Mouse (Mus musculus) CH12.LX (cell line): Measurements from ENCODE around the gene Scn4b.

ENCODE experiments used
- CTCF ChIP-seq, 2 experiments: IDR thresholded peaks in 1 of 2; conservative IDR thresholded peaks in 1 of 2; 2 replicates each; pipeline ENCODE4 v1.5.1; 2011 to 2012; ENCODE audit warnings: low read depth in 2 of 2, low read length in 2 of 2, improper control_type of control experiment in 1 of 2, inconsistent platforms in 1 of 2, mild to moderate bottlenecking in 1 of 2, moderate library complexity in 1 of 2
- E2F4 ChIP-seq: IDR thresholded peaks from 2 replicates; pipeline ENCODE4 v1.6.1; 2011; ENCODE audit warnings: low read depth, low read length, improper control_type of control experiment; ENCODE audit not compliant: insufficient replicate concordance
- ELF1 ChIP-seq: IDR thresholded peaks from 2 replicates; pipeline ENCODE4 v1.6.1; 2014; ENCODE audit warnings: low read depth, mild to moderate bottlenecking, inconsistent platforms, low read length, improper control_type of control experiment
- EP300 ChIP-seq: IDR thresholded peaks from 2 replicates; pipeline ENCODE4 v1.6.1; 2011; ENCODE audit warnings: low read length, improper control_type of control experiment
- GABPA ChIP-seq: IDR thresholded peaks from 2 replicates; pipeline ENCODE4 v1.6.1; 2012; ENCODE audit warnings: low read depth, low read length, improper control_type of control experiment, inconsistent platforms; ENCODE audit not compliant: insufficient replicate concordance
- KAT2A ChIP-seq: IDR thresholded peaks from 2 replicates; pipeline ENCODE4 v1.6.1; 2012; ENCODE audit warnings: low read length, improper control_type of control experiment, inconsistent platforms; ENCODE audit not compliant: insufficient replicate concordance
- MAX ChIP-seq: IDR thresholded peaks from 2 replicates; pipeline ENCODE4 v1.6.1; 2011; ENCODE audit warnings: low read length, improper control_type of control experiment
- MXI1 ChIP-seq: IDR thresholded peaks from 2 replicates; pipeline ENCODE4 v1.6.1; 2011; ENCODE audit warnings: mild to moderate bottlenecking, low read depth, low read length, improper control_type of control experiment
- MYC ChIP-seq: IDR thresholded peaks from 2 replicates; pipeline ENCODE4 v1.6.1; 2011; ENCODE audit warnings: low read depth, mild to moderate bottlenecking, improper control_type of control experiment, low read length
- POLR2A ChIP-seq: IDR thresholded peaks from 2 replicates; pipeline ENCODE4 v1.6.1; 2011; ENCODE audit warnings: low read depth, mild to moderate bottlenecking, improper control_type of control experiment, low read length
- POLR2AphosphoS2 ChIP-seq: IDR thresholded peaks from 2 replicates; pipeline ENCODE4 v1.6.1; 2011; ENCODE audit warnings: low read depth, low read length, improper control_type of control experiment
- RAD21 ChIP-seq: IDR thresholded peaks from 2 replicates; pipeline ENCODE4 v1.6.1; 2011; ENCODE audit warnings: low read depth, mild to moderate bottlenecking, low read length, improper control_type of control experiment, moderate library complexity
- RCOR1 ChIP-seq: conservative IDR thresholded peaks from 2 replicates; pipeline ENCODE4 v1.6.1; 2012; ENCODE audit warnings: low read depth, mild to moderate bottlenecking, inconsistent platforms, low read length, improper control_type of control experiment
- ZMIZ1 ChIP-seq: IDR thresholded peaks from 2 replicates; pipeline ENCODE4 v1.6.1; 2012; ENCODE audit warnings: low read depth, mild to moderate bottlenecking, inconsistent platforms, low read length, improper control_type of control experiment

DNA sequence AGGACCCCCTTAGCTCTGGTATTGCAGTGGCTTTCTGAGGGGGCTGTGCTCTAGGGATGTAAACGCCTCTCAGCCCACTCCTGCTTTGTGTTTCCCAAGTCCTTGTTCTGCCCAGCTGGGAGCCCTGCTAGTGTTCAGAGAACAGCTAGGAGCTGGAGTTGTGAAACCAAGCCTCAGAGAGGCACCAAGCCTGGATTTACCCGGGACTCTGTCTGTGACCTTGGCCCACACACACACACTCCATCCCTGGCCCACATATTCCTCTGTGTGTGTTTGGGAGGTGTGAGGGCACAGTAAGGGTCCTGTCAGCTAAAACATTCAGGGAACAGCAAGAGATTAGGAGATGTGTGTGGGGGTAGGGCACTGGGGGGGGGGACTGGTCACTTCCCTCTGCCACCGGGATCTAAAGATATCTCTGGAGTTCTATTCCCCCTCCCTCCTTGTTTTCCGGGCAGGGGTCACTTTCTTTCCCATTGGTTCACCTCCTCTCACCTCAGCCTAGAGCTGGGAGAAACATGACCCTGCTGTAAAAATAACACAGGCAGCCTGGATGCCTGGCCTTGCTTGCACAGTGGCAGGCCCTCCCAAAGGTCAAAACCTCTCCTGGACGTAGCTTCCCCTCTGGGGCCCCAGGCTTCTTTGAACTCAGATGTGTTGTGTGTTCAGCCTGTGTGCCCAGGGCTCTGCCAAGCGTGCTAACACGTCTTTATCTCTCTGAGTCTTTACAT, 1.6 kb upstream of the Scn4b start:
- TF ChIP-seq ZMIZ1 (no peak), MXI1 (no peak), POLR2A (no peak), CTCF (conservative IDR thresholded peaks at IDR 0.05 in 1 of 2, IDR thresholded peaks at IDR 0.05 in 1 of 2; ENCODE audit: low read depth in 2 of 2, low read length in 2 of 2) (no peak), MYC (no peak), RCOR1 (no peak), RAD21 (no peak), E2F4 (no peak), EP300 (no peak), MAX (no peak), KAT2A (no peak), POLR2AphosphoS2 (no peak), ELF1 (no peak), GABPA (no peak)
